Mouse (Mus musculus) c-Kit-positive CD71-negative TER-119-negative erythroid progenitor cells, embryonic 14.5 days (primary cell): ENCODE results near the gene Cdrt4.

Source experiments
- DNase-seq: peaks from one replicate; pipeline ENCODE4 v3.0.0-alpha.2; 2013; ENCODE audit warnings: low read depth

Gene Cdrt4

DNA sequence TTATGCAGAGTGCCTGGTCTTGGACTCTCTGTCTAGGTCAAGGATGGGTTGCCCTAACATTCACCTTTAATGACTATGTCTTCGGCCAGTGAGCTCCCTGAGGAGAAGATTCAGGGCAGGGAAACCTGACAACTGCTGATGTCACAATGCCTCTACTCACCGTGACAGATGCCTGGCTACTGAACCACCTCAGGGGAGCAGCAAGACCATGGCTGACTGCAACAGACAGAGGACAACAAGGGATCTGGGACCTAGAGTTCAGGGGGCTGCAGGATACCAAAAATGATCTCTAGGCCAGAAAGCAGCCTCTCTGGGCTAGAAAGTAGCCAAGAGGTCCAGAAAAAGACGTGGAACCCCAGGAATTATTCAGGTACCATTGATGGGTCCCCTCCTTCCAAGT lies at the start of gene Cdrt4:
Cdrt4 (plus strand) TSS at position 182 of the 400 bp plus-strand sequence.
- no peak for DNase-seq

GRCm38 (mm10) chr11:62901699-62902323 lies 49.2 kb upstream of the Cdrt4 start:
- DNase-seq, result peak; percentile 46

DNA sequence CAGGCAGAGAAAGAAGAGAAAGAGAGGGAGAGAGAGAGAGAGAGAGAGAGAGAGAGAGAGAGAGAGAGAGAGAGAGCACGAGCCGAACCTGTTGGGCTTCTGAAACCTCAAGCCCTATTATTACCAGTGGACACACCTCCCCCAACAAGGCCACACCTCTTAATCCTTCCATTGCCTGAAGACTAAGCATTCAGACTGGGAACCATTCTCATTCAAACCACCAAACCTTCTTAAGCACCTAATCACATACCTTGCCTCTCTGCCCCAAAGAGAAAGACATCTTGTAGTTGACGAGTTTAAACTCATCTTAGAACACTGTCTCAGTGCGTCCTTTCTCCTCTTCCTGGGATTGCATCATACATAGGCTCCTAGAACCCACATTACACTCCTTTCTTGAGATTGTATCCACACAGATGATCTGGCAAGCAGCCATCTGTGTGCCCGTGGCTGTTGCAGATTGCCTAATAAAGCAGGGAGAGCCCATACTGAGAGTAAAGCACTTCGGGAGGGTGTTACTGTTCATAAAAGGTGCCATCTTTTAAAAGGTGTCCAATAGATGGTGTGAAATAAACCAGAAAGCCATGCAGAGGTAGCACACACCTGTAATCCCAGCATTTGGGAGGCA lies 47.0 kb upstream of the Cdrt4 start:
- no peak for DNase-seq

GRCm38 (mm10) chr11:62909720-62910306 lies 41.2 kb upstream of the Cdrt4 start:
- DNase-seq, result no peak

GRCm38 (mm10) chr11:62911362-62911761 lies 39.6 kb upstream of the Cdrt4 start:
- no peak for DNase-seq

DNA sequence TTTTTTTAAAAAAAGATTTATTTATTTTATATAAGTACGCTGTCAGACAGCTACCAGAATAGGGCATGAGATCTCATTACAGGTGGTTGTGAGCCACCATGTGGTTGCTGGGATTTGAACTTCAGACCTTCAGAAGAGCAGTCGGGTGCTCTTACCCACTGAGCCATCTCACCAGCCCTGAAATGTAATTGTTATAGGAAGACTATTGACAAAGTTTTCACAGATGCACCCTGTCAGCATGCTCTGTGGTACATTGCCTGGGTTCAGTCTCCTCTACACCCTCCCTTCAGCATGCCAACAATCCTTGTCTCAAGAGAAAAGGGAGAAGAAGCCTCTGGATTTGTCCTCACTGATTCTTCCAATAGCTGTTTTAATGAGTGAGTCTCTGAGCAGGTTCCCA lies 37.9 kb upstream of the Cdrt4 start:
- DNase-seq, result no peak

DNA sequence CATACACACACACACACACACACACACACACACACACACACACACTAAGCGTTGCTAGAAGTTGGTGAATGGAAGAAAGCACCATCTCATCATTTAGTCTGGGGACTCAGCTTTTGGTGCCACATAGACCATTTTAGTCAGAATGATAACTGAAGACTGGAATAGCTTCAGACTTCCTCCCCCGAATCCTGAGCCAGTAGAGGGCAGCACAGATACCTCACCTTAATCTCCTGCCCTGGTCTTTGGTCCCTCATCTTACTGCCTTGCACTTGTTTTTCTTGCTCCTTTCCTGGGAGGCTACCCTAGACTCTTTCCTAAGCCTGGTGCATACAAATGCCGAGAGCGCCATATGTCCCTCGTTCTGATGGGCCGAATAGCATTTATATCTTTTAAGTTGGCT lies 36.5 kb upstream of the Cdrt4 start:
- DNase-seq, result no peak

GRCm38 (mm10) chr11:62915486-62915885 lies 35.5 kb upstream of the Cdrt4 start:
- DNase-seq, result no peak

DNA sequence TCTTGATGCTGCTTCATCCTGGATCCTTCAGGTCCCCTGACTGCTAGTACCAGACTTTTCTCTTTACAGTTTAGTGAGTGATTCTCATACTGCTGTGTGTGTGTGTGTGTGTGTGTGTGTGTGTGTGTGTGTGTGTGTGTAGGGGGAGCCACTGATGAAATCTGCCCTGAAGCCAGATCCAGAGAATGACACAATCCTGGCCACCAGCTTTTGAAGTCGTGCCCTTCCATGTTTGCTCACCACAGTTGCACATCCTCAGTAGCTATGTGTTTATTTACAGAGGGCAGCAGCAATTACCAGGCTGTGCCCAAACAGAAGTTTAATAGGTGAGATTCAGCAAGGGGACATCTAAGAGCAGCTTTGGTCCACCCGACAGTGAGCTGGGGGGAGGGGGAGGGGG lies 34.2 kb upstream of the Cdrt4 start:
- no peak for DNase-seq

- no peak for DNase-seq
These were observed 30.8 kb upstream of the Cdrt4 start for GRCm38 (mm10) chr11:62919946-62920742.

DNA sequence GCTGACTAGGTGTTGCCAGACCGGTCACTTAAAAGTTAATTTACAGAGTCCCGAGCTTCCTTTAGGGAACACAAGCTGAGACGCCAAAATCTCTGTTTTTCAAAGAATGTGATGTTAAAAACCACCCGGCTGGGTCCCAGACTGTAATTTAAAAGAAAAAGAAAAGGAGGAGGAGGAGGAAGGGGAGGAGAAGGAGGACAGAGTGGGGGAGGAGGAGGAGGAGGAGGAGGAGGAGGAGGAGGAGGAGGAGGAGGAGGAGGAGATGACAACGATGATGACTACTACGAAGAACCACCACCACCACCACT lies 30.3 kb upstream of the Cdrt4 start:
- DNase-seq, result no peak

- DNase-seq, result peak; percentile 66
These were observed 29.7 kb upstream of the Cdrt4 start for GRCm38 (mm10) chr11:62921052-62921977.

GRCm38 (mm10) chr11:62924091-62924761 lies 26.8 kb upstream of the Cdrt4 start:
- DNase-seq, result no peak

DNA sequence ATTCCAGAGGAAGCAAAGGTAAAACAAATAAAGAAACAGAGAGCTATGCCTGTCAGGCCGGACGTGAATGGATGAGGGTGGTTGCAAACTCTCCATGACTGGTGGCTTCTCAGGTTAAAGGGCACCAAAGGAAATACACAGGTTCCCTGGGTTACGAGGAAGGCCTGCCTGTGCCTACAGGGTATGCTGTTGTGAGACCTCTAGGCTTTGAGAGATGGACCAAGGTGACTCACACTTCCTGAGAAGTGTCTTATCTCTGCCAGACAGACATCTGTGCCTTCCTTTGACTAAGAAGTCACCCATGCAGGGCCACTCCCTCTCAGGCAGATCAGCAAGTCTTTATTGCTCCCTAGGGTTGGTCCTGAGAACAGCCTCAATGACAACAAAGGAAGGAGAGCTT lies 21.2 kb upstream of the Cdrt4 start:
- peak; percentile 36 for DNase-seq

- DNase-seq, result no peak
These were observed 20.4 kb upstream of the Cdrt4 start for GRCm38 (mm10) chr11:62930574-62930973.

- DNase-seq, result no peak
These were observed 19.9 kb upstream of the Cdrt4 start for GRCm38 (mm10) chr11:62931141-62931540.

GRCm38 (mm10) chr11:62933099-62933498 lies 17.9 kb upstream of the Cdrt4 start:
- no peak for DNase-seq

DNA sequence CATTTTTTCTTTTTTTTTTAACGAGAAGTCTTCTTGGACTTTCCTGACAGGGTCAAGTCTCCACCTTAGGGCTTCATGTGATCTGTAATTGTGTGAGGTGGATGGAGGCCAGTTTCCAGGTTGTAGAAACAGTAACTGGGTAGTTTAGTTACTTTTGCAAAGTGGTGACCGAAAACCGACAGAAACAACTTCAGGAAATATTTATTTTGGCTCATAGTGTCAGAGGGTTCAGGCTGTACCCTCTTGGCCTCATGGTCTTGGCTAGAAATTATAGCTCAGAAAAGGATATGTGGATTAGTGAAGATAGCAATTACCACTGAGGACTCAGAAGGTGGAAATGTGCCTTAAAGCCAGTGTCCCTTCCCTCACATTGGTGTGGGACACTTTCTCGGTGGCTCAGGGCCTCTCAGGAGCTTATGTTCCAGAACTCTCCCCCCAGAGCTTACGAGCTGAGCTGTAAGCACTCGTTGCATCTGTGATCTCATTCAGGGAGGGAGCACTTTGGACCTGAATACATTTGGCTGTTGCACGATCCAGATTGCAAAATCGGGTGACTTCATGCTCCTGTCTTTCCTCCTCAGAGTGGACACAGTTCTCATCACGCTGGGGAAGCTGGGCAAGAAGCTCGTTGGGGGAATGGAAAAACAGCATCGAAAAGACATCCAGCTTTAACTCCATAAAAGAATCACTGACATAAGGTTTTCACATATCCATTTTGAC lies 16.0 kb upstream of the Cdrt4 start:
- no peak for DNase-seq

GRCm38 (mm10) chr11:62937986-62938385 lies 13.0 kb upstream of the Cdrt4 start:
- DNase-seq, result no peak

DNA sequence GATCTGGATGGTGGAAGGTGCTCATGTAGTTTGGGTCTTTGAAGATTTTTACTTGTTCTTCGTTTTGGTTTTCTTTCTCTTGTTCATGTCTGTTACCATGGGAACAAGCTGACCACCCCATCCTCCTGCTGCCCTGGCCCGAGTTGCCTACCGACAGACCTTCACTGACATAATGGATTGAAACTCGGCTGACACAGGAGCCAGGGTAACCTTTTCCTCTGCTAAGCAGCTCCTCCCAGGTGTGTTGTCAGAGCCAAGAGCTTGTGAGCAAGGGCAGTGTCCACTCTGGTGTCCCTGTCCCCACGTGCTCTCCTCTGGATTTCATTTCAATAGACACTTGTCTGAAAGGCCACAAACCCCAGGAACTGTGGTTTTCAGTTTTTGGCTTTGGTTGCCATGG lies 12.1 kb upstream of the Cdrt4 start:
- DNase-seq, result no peak

DNA sequence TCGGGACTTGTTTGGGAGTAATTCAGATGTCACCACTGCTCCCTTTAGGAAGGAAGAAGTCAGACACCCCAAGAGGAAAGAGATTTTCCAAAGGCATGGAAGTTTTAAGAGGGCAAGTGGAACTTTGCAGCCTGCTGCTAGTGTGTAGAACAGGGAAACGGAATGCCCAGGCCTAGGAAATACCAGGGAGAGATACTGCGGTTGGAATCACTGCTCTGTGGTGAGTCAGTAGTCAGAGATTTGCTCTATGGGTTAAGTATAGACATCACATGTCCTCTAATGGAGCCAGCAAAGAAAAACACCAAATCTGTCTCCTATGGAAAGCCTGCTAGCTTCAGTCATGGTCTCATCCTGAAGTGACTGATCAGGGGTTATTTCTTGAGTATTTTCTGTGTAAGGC lies 10.8 kb upstream of the Cdrt4 start:
- no peak for DNase-seq
